Mouse (Mus musculus) ES-E14 (cell line): Measurements from ENCODE around the gene Zfp109. TPM values are rescaled to one million over a fixed set of nuclear protein-coding genes. Genes with fewer than 3 reads are reported as not detected.

Experiments
- DNase-seq: peaks from one replicate; pipeline ENCODE4 v3.0.0-alpha.2; 2013; ENCODE audit warnings: low read depth, low spot score
- H3K27ac ChIP-seq: 2 replicates; pipeline ENCODE4 v1.5.1; 2012; ENCODE audit warnings: low read depth, mild to moderate bottlenecking, low read length, moderate library complexity, mixed read lengths; ENCODE audit not compliant: poor library complexity, insufficient read depth, severe bottlenecking
- H3K36me3 ChIP-seq: 2 replicates; pipeline ENCODE4 v1.6.1; 2012; ENCODE audit warnings: mild to moderate bottlenecking, low read length, moderate library complexity, mixed read lengths; ENCODE audit not compliant: control insufficient read depth, poor library complexity, insufficient read depth, severe bottlenecking
- H3K4me1 ChIP-seq, 2 experiments: fragments of 150-350 bp in 1 of 2; sonication (generic) in 1 of 2; 2 replicates each; pipeline ENCODE4 v1.6.1; 2012; ENCODE audit warnings: low read length in 2 of 2, mild to moderate bottlenecking in 1 of 2, mixed read lengths in 1 of 2; ENCODE audit not compliant: control insufficient read depth in 2 of 2, insufficient read depth in 2 of 2, poor library complexity in 1 of 2
- H3K4me3 ChIP-seq, 2 experiments: fragments of 150-350 bp in 1 of 2; sonication (generic) in 1 of 2; 2 replicates each; pipeline ENCODE4 v1.5.1; 2012; ENCODE audit warnings: low read length in 2 of 2, low read depth in 1 of 2, mild to moderate bottlenecking in 1 of 2, mixed read lengths in 1 of 2; ENCODE audit not compliant: insufficient read depth in 1 of 2, poor library complexity in 1 of 2, severe bottlenecking in 1 of 2
- H3K9ac ChIP-seq: 2 replicates; pipeline ENCODE4 v1.6.1; 2012; ENCODE audit warnings: low read depth, mild to moderate bottlenecking, low read length, mixed read lengths; ENCODE audit not compliant: poor library complexity, insufficient read depth, severe bottlenecking
- H3K9me3 ChIP-seq: fragments of 150-350 bp; sonication (generic); 2 replicates; pipeline ENCODE4 v1.6.1; 2012; ENCODE audit warnings: low read depth, mild to moderate bottlenecking, low read length; ENCODE audit not compliant: control insufficient read depth, insufficient read depth
- CHD2 ChIP-seq: IDR thresholded peaks from 2 replicates; pipeline ENCODE4 v1.6.1; 2014; ENCODE audit warnings: mild to moderate bottlenecking, low read depth, low read length, inconsistent platforms
- HCFC1 ChIP-seq: IDR thresholded peaks from 2 replicates; pipeline ENCODE4 v1.6.1; 2012; ENCODE audit warnings: low read length, inconsistent platforms, borderline replicate concordance; ENCODE audit not compliant: insufficient read depth
- MAFK ChIP-seq: IDR thresholded peaks from 2 replicates; pipeline ENCODE4 v1.6.1; 2014; ENCODE audit warnings: mild to moderate bottlenecking, low read depth, low read length, inconsistent platforms; ENCODE audit not compliant: insufficient read depth
- ZC3H11A ChIP-seq: IDR thresholded peaks from 2 replicates; pipeline ENCODE4 v1.6.1; 2012; ENCODE audit warnings: low read depth, mild to moderate bottlenecking, inconsistent platforms, low read length, borderline replicate concordance
- ZNF384 ChIP-seq: IDR thresholded peaks from 2 replicates; pipeline ENCODE4 v1.6.1; 2012; ENCODE audit warnings: low read depth, low read length, inconsistent platforms
- in situ Hi-C, 2 experiments: fragments of 600-800 bp; cut with MboI; formaldehyde crosslinking; loops; one replicate each; pipeline ENCODE4 v1.15.1; 2025; ENCODE audit warnings: low sequenced_read_pairs in 2 of 2, inconsistent platforms in 1 of 2; ENCODE audit not compliant: unreplicated experiment in 2 of 2
- total RNA-seq: library from RNA; depleted of rRNA; stranded (reverse); fragments of 300-350 nt; gene quantifications from 2 replicates; pipeline ENCODE4 v1.2.3, GENCODE M21; 2012; rRNA removed

Zfp109 gene
- 4.5 and 6.7 TPM in 2 replicates for total RNA-seq

- Histone ChIP-seq H3K9me3 (no peaks in the 10 kb centered on the region), H3K36me3 (no peaks in the 10 kb centered on the region), H3K4me1 (no peaks in the 10 kb centered on the region), H3K9ac (peak within 1 kb of the TSS; percentile 94), H3K27ac (no peak within 1 kb of the TSS), H3K4me3 (peak within 1 kb of the TSS; percentile 100)
- peak; percentile 56 for DNase-seq
- TF ChIP-seq HCFC1: peak; percentile 91
- TF ChIP-seq ZNF384: no peak
- TF ChIP-seq CHD2: no peak
- no peak for TF ChIP-seq MAFK
- no peak for TF ChIP-seq ZC3H11A
- in situ Hi-C loops: no loop called here
These were observed at the start of gene Zfp109 for GRCm38 (mm10) chr7:24237040-24237791. Gene Zfp109 (minus strand): TSS chr7:24237560.

GRCm38 (mm10) chr7:24286916-24287315 is 49.6 kb upstream of the Zfp109 start:
- Histone ChIP-seq H3K4me1 (peaks cover 0 to 5% of the 10 kb centered on the region in 2 experiments; a peak in 1 of 4 replicates), H3K36me3 (peaks cover 11% of the 10 kb centered on the region; the same call in 1 of the 2 replicates), H3K4me3 (no peak overlapping the region), H3K27ac (no peak overlapping the region), H3K9ac (no peak overlapping the region), H3K9me3 (no peaks in the 10 kb centered on the region)
- in situ Hi-C loops: no loop called here
- DNase-seq: no peak
- no peak for TF ChIP-seq HCFC1
- no peak for TF ChIP-seq MAFK
- TF ChIP-seq CHD2: no peak
- TF ChIP-seq ZNF384: no peak
- TF ChIP-seq ZC3H11A: no peak

GRCm38 (mm10) chr7:24286090-24286489 is 48.7 kb upstream of the Zfp109 start:
- TF ChIP-seq HCFC1 (no peak), CHD2 (no peak), ZC3H11A (0 out of 2 replicates have a peak, but pooled peaks have one; percentile 22), MAFK (no peak), ZNF384 (no peak)
- no peak for DNase-seq
- peaks cover 2 to 3% of the 10 kb centered on the region in 2 experiments; a peak in 1 of 4 replicates for H3K4me1 ChIP-seq
- H3K27ac ChIP-seq: no peak overlapping the region
- no peak overlapping the region; the same call in 1 of the 2 replicates for H3K9ac ChIP-seq
- no peak overlapping the region for H3K4me3 ChIP-seq
- H3K9me3 ChIP-seq: no peaks in the 10 kb centered on the region
- H3K36me3 ChIP-seq: peaks cover 4% of the 10 kb centered on the region; the same call in 1 of the 2 replicates
- in situ Hi-C loops: no loop called here

GRCm38 (mm10) chr7:24280858-24281145 is 43.4 kb upstream of the Zfp109 start:
- DNase-seq: no peak
- in situ Hi-C loops: no loop called here
- TF ChIP-seq HCFC1 (no peak), MAFK (no peak), ZC3H11A (no peak), ZNF384 (no peak), CHD2 (no peak)
- H3K4me3 ChIP-seq: peak overlapping the region; percentile 57 to 69
- H3K4me1 ChIP-seq: peaks cover 7 to 11% of the 10 kb centered on the region in 2 experiments; a peak in 3 of 4 replicates
- H3K9me3 ChIP-seq: no peaks in the 10 kb centered on the region
- H3K36me3 ChIP-seq: no peaks in the 10 kb centered on the region
- peak overlapping the region; percentile 83 for H3K27ac ChIP-seq
- peak overlapping the region; percentile 77 for H3K9ac ChIP-seq
